Mouse (Mus musculus) cerebellum, adult 2 months (tissue): Measurements from ENCODE around the gene Rftn2. TPM values are rescaled to one million over a fixed set of nuclear protein-coding genes. Genes with fewer than 3 reads are reported as not detected.

Experiments used
- DNase-seq, 2 experiments: peaks; one replicate each; pipeline ENCODE4 v3.0.0; 2021
- H3K27ac ChIP-seq: fragments of 200-500 bp; 2 replicates; pipeline ENCODE4 v1.5.1; 2012; ENCODE audit warnings: low read length, control low read depth, inconsistent platforms; ENCODE audit not compliant: insufficient read depth
- H3K27me3 ChIP-seq: fragments of 200-500 bp; 2 replicates; pipeline ENCODE4 v1.6.1; 2012; ENCODE audit warnings: inconsistent platforms, mild to moderate bottlenecking, low read length, moderate library complexity; ENCODE audit not compliant: control insufficient read depth, insufficient read depth
- H3K4me1 ChIP-seq: fragments of 200-500 bp; 2 replicates; pipeline ENCODE4 v1.6.1; 2011; ENCODE audit warnings: low read length; ENCODE audit not compliant: control insufficient read depth, insufficient read depth
- H3K4me3 ChIP-seq: fragments of 200-500 bp; replicated peaks from 2 replicates; pipeline ENCODE3; 2011; ENCODE audit warnings: mild to moderate bottlenecking, low read depth, low read length, control low read depth; ENCODE audit not compliant: insufficient read depth
- CTCF ChIP-seq: fragments of 200-500 bp; IDR thresholded peaks from 2 replicates; pipeline ENCODE4 v1.5.1; 2011; ENCODE audit warnings: low read depth, mild to moderate bottlenecking, control low read depth, low read length, moderate library complexity, borderline replicate concordance; ENCODE audit not compliant: insufficient read depth
- POLR2A ChIP-seq: fragments of 200-500 bp; IDR thresholded peaks from 2 replicates; pipeline ENCODE4 v1.6.1; 2011; ENCODE audit warnings: low read length, control low read depth, borderline replicate concordance; ENCODE audit not compliant: insufficient read depth
- WGBS: fragments of 180-500 bp; shearing (Covaris S2); methylation state at CpG from one replicate; pipeline ENCODE4 v1.1.7; 2018; 5-methylcytosine and 5-hydroxymethylcytosine counted together
- polyA plus RNA-seq: library from polyadenylated mRNA; depleted of rRNA; stranded (reverse); fragments of >200 nt; gene quantifications from 2 replicates; pipeline ENCODE4 v1.2.3, GENCODE M21; 2012; rRNA removed

Rftn2 gene
- polyA plus RNA-seq, 1 experiment: 17.1 TPM

GRCm38 (mm10) chr1:55123561-55123960 is 103.0 kb downstream of the Rftn2 start:
- TF ChIP-seq CTCF: no peak
- no peak for TF ChIP-seq POLR2A
- 97% methylated on average over 2 of the region's 2 CpGs for WGBS
- DNase-seq: no peak
- Histone ChIP-seq H3K27me3 (no peaks in the 10 kb centered on the region), H3K4me1 (no peaks in the 10 kb centered on the region), H3K27ac (no peak overlapping the region), H3K4me3 (no peak overlapping the region)

- Histone ChIP-seq H3K27ac (no peak overlapping the region), H3K4me3 (no peak overlapping the region)
- no peak for DNase-seq
Observed at GRCm38 (mm10) chr1:55123046-55123445, 103.5 kb downstream of the Rftn2 start.

More at GRCm38 (mm10) chr1:55123046-55123445, 103.5 kb downstream of the Rftn2 start:
- Histone ChIP-seq H3K4me1 (no peaks in the 10 kb centered on the region), H3K27me3 (no peaks in the 10 kb centered on the region)
- TF ChIP-seq POLR2A (no peak), CTCF (no peak)
- WGBS: 83% methylated on average over 5 of the region's 5 CpGs

Other genes starting within 250 kb of the Rftn2 start
- gene Sf3b1, start 199.3 kb downstream of the Rftn2 start, polyA plus RNA-seq: 161 and 168 TPM in 2 replicates
- 27.5 and 30.8 TPM in 2 replicates for gene Coq10b, start 174.0 kb downstream of the Rftn2 start, polyA plus RNA-seq
- 156 and 173 TPM in 2 replicates for gene Hspe1, start 138.7 kb downstream of the Rftn2 start, polyA plus RNA-seq
- 116 and 118 TPM in 2 replicates for gene Hspd1, start 138.5 kb downstream of the Rftn2 start, polyA plus RNA-seq
- 48.0 and 48.8 TPM in 2 replicates for gene Mob4, start 95.6 kb downstream of the Rftn2 start, polyA plus RNA-seq
- 3.8 and 4.2 TPM in 2 replicates for gene Mars2, start 10.4 kb upstream of the Rftn2 start, polyA plus RNA-seq
- gene Boll, start 136.7 kb upstream of the Rftn2 start, polyA plus RNA-seq: not detected in 2 replicates
- gene Plcl1, start 179.1 kb upstream of the Rftn2 start, polyA plus RNA-seq: 10.2 and 12.2 TPM in 2 replicates